Mouse (Mus musculus) right cerebral cortex, postnatal 36 days (tissue): ENCODE results near the gene Cep128.
A peak's percentile ranks its signal among the peaks of the same experiment; 100 is the strongest.

ENCODE experiments used
- DNase-seq, 2 experiments: peaks; one replicate each; pipeline ENCODE4 v3.0.0; 2022; ENCODE audit warnings: low spot score in 2 of 2, mixed read lengths in 1 of 2

The Cep128 gene

DNA sequence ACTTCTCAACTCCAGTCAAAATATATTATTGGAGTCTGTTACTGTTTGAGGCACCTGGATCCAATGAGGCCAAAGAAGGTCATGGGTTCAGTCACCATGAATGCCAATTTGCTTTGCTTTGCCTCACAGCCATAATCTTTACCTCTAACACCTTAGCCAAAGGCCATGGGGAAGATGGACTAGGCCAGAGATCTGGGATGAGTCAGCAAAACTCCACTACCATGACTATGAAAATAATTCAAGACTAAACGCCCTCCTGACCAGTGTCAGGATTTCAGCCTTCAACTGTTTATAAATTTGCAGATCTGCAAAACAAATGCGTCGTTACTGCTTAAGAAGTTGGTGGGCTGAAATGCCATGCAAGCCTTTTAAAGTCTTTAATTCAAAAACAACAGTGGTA lies 76.5 kb downstream of the Cep128 start:
- no peak for DNase-seq

DNA sequence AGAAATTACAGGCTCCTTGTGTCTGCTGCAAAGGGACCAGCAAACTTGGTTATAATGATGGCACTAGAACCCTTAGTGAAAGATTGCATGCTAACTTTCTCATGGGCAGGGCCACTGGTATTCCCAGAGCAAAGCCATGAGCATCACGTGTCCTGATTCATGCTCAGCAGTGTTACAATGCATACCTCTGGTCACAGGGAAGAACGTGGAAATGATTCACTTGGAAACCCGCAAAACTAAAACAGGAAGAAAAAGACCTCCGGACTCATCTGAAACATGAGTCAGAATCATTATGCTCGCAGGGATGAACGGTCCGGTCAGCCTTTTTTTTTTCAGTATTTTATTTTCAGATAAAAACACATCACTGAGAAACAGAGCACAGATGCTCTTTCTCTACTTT lies 78.4 kb downstream of the Cep128 start:
- DNase-seq = no peak

DNA sequence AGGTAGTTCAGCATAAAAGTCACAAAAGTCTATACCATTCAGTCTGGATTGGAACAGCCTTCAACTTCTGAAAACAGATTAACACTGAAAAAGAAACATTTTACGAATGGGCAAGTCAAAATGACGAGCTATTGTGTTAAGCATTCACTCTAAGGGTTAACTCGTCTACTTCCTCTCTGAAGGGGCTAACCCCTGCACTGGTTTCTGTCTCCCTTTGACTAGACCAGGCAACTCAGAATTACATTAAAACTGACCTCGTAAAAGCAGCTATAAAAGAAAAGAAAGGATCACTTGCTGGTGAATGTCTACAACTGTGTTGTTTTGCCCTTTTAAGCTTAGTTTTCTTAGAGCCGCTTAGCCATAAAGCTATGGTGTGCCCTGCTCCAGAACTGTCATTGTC lies 79.2 kb downstream of the Cep128 start:
- no peak for DNase-seq

DNA sequence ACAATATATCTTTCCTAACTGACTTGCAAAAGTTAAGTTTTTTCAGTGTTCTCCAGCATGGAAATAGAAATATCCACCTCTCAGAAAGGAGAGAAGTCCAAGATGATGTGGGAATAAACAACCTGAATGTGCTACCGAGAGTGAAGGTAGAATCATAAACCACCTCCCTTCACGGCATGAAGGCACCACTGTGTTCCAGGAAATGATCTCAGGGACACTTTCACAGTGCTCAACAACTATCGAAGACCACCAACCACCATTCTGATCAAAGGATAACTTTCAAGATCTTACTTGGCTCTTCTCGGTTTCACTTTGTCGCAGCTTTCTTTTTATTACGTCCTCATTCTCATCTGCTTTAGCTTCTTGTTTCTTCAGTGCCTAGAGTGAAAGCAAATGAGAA lies 85.5 kb downstream of the Cep128 start:
- DNase-seq = no peak

DNA sequence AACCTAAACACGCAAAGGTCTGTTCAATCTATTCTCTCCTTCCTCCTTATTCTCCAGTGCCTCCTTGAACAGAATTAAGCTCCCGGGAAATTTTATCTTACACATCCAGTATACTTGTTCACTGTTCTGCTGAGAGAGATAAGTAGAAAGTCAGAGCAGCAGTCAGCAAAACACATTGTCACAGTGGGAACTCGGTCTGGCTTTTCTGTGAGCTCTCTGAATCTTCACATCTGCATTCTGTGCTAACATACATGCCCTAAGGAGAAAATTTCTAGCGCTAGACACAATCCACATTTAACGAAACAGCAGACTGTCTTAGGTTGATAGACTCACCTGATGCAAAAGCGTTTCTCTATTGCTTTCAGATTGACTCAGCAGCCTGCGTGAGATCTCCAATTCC lies 88.3 kb downstream of the Cep128 start:
- DNase-seq = no peak

DNA sequence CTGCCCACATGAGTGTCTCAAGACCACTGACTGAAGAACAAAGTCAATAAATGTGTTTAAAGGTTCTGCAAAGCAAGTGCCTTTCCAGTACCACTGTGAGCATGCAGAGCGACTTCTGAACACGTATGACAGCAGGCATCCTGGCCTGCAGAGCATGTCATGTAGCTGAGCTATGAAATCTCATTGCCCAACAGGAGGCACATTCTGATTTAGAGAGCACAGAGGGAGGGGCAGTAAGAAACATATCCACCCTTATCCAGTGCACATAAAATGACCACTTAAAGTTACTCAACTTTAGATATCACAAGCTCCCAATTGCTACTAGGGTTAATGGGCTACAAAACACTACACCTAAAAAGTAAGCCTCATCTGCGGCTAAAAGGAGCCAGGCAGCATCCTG lies 88.8 kb downstream of the Cep128 start:
- DNase-seq = no peak

DNA sequence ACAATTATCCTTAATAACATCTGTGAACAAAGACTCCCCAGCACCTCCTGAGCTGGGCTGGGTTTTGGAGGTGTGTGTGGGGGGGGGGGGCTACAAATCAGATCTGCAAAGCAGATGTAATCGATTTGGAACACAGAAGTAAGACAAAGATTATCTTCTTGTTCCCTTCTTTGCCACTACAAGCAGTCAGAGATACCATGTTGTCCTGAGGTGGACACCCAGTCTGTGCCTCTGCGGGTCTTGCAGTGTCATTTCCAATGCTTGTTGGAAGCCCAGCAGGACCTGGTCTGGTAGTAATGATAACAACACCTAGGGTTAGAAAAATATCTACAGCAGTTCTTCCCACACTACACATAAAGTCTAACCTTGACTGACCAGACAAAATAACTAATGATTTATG lies 110.3 kb downstream of the Cep128 start:
- DNase-seq = no peak

DNA sequence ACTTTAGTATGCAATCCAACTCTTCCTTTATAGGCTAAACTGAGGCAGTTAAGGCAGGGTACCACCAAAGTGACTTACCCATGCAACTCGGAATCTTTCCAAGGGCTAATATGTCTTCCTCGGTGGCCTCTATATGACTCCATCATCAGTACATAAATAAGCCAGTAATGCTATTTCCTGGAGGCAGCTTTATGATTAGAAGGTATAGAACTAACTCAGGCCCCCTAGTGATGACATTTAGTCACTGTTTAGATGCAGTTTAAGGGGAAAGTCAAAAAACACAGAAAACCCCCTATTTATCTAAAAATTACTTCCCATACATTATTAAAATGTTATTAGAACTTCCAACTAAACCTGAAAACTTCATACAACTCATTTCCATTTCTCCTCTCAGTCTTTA lies 114.6 kb downstream of the Cep128 start:
- no peak for DNase-seq

DNA sequence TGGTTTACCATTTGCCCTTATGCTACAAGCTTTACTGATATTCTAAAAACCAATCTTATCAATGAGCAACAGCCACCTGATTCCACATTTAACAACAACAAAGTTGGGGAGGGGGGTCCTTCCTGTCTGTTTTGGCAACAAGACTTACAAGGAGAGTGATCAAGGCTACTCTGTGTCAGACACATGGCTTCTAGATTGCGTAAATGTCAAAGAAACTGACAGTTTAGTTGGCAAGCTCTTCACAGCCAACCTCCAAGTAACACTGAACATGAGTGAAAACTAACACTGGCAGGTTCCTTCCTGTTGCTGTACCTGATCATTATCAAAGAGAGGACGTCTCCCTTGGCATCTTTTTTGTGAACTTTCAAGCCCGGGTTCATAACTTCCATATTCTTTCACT lies 115.2 kb downstream of the Cep128 start:
- no peak for DNase-seq

DNA sequence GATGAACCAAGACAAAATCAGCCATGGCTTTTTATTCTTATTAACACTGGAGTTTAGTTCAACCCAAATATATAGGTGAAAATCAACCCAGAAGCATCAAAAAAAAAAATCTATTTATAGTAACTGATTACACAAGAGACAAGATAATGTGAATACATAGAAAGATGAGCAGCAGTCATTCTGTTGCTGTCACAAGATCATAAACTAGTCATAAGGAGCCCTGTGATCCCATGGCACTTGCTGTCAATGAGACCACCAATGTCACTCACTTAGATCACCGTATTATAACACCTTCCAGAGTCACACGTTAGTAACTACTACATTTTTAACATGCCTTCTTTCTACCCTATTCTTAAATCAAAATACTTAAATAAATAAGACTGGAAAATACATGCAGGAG lies 118.2 kb downstream of the Cep128 start:
- DNase-seq = no peak

DNA sequence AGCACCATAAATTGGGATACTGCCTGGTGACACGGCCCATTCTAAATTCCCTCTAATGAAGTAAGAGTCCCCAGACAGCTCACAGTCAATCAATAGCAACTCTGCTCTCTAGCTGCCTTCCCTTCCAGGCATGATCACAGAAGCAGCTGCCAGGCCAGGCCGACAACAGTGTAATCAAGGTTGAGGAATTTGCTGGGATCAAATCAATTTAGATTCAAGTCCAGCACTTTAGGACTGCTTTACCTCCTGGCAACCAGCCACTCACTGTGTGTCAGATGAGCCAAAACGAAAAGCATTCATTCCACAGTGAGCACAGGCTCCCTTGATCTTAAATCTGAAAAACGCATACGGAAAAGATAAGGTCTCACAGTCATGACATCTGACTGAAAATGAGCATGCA lies 118.7 kb downstream of the Cep128 start:
- DNase-seq = no peak

DNA sequence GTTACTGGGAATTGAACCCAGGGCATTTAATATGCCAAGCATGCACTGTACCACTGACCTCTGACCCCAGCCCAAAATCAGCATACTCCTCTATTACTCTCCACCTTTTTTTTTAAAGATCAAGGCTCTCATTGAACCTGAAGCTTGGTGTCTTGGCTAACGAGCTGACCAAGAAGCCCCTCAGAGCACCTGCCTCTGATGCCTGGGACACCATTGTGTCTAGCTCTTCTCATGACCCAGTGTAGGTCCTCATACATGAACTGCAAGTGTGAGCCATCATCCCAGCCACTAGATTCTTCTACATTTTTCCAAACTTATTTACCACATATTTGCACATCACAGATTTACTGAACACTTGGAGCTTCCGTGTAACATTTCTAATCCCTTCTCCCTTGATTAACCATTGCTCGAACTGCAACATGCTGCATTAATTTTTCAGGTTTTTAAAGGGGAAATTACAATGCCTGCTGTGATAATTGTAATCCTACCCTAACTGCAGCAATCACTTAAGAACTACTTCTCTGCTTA lies 119.3 kb downstream of the Cep128 start:
- DNase-seq = no peak

DNA sequence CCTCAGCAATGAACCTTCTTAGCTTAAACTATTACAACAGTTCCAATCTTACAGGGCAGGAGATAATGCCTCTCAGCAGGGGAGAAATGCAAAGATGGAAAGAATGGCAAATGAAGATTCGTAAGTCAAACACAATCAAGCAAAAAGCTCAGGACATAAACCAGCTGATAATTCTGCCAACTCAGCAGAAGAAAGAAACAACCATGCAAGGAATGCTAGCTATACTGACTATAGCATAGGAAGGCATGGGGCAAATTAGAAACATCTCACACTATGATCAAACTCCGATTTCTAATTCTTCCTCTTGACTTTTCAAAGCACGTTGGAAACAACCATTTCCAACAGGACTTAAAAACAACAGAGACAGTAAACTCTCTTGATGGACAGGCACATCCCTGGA lies 120.5 kb downstream of the Cep128 start:
- DNase-seq = no peak

DNA sequence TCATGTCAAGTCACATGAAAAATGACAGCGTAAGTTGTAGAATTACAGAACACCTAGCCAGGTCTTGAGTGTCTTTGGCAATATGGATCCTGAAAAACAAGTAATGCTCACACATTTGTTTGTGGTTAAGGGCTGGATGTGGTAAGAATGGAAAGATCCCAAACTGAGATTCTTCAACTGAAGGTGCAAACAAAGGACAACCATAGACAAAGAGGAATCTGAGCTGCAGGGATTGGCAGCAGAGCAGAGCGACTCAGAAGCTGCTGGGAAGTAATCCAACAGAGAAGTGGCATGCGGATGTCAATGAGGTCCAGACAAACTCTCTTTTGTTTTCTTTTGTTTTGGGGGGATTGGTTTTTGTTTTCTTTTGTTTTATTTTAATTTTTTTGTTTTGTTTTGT lies 121.4 kb downstream of the Cep128 start:
- no peak for DNase-seq

DNA sequence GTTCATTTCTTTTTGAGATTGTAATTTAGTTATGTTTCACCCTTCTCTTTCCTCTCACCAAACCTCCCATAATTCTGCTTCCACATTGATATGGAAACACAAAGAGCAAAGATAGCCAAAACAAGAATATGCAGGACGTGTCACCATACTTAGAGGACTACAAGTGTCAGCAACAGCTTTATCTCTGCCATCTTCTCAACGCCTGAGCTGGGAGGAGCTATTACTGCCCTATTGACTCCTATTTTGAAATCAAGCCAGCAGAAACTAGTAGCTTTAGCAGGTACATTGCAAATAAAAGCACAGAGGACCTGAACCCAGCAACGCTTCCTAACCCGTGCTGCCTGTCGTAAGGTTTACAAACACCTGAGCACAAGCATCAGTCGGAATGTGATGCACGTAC lies 127.9 kb downstream of the Cep128 start:
- DNase-seq = no peak

DNA sequence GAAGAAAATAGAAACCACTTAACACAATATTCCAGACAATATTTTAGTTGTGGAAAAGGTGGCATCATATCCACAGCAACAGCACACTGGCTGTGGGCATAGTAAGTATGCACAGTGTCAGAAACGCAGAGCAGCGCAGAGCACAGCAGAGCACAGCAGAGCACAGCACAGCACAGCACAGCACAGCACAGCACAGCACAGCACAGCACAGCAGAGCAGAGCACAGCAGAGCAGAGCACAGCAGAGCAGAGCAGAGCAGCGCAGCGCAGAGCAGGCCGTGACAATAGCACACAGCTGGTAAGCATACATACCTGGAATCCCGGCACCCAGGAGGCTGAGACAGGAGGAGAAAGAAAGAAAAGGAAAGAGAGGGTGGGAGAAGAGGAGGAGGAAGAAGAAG lies 129.4 kb downstream of the Cep128 start:
- DNase-seq = no peak

DNA sequence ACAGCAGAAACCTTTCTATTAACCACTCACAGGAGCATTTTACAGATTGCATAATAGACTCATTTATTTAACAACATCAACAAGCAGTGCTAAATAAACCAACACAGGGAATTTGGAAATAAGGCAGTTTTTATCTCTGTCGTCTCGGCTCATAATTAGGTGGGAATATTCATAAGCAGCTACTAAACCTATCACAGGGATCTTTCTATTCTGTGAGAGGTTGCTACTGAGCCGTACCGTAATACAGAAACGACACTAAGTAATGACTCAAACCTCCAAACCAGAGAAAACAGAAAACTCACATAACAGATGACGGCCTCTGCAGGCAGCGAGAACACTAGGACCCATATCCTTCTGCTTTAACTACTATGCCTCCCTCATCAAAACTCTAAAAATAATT lies 163.6 kb downstream of the Cep128 start:
- no peak for DNase-seq

DNA sequence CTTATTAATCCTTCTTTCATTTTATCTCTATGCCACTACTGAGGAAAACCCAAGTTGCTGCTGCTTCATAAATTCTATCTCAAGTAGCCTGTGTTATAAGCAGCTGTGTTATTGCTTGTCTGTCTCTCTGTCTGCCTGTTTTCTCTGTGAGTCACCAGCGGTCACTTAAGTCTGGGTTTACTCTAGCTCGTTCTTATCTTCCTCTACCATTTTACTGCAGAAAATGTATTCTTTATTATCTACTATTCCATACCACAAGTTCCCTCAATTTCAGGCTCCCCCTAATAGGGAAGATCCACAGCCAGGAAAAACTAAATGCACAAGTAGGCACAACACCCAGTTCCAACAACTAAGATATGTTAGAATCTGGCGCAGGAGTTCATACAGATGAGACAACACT lies 178.7 kb downstream of the Cep128 start:
- DNase-seq = no peak

DNA sequence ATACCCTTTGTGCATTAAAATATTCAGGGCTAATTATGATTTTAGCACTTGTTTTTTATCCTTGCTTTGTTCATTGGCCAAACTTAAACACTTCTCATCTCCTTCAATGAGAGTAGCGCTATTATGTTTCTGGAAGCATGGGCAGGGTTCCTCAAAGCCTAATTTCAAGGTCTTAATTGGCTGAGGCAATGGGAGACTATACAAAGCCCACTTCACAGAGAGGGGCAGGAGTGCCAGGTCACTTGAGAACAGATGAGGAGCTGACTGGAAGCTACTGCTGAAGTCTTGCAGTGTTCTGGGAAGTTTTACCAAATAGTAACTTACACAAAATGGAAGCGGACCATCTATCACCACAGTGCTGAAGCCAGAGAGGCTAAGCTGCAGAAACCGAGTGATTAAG lies 179.9 kb downstream of the Cep128 start:
- DNase-seq = peak in 1 of 2 experiments; percentile 7

DNA sequence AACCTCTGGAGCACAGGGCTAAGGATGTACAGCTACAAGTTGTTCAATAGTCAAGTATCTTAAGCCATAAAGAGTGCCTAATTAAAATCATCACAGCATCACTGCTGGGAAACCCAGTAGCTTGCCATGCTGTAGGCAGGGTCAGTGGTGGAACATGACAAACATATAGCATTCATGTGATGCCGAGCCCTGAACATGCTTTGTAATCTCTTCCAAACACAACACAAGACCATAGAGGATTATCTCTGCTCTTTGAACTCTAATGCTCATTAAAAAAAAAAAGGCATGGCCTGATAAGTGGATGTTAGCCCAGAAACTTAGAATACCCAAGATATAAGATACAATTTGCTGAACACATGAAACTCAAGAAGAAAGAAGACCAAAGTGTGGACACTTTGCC lies 181.7 kb downstream of the Cep128 start:
- no peak for DNase-seq

DNA sequence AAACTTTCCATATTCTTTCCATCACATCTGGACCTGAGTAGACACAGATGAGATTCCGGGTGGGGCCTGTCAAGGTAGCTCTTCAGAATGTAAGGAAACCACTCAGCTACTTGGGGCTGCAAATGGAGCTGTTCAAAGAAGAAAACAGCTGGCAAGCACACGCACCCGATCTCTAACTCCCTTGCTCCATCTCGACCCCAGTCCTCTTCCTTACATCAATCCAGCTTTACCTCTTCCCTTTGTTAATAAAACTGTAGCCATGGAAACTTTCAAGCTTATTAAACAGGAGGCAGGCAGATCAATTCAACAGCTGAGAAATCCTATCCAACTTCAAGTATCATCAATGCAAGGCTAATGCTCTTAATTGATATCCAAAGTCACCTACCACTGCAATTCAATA lies 195.1 kb downstream of the Cep128 start:
- DNase-seq = no peak

DNA sequence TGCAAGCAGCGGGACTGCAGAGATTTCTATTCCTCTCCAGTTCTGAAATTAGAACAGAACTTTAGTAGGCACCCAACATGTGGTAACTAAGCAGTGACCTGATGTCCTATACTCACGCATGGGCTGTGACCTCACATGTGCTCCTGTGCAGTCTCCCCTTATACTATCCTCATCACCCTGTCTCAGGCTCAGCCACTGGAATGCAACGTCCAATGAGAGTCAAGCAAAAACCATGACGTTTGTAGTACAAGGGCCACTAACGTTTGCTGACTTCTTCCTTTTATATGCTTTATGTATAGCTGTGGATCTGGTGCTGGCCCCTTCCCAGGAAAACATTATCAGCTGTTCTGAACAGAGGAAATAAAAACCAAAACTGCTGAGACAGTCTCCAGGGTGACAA lies 198.6 kb downstream of the Cep128 start:
- no peak for DNase-seq

DNA sequence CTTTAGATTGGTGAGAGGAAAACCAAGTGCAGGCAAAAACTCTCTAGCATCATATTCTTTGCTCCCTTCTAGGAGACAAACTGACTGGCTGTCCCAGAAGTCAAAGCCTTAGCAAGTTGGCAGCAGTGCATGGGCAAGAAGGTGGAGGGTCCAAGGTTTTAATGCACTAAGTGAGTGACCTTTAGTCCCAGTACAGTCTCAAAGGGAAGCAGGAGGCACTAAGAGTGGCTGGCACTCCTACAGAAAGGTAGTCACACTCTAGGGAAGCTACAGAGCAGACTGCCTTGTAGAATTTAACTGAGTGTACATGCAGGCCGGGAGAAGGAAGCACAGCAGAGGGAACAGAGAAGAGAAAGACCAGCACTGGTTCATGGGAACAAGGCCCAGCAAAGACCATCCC lies 199.6 kb downstream of the Cep128 start:
- no peak for DNase-seq

DNA sequence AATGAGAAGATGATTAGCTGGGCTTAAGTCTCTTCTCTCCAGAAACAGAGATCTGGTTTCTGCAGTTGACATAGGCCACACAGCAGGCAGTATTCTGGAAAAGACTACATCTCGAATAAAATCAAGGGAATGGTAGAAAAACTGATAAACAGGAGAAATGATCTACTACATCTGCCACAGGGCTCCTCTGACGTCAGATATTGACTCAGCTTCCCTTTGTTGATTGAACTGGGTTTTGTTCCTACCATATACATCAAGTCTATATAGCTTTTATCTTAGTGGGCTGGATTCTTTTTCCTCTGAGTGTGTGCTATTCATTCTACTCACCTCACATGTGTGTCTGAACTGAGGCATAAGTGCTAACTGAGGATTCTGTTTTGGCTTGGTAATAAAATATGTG lies 200.3 kb downstream of the Cep128 start:
- DNase-seq = no peak

DNA sequence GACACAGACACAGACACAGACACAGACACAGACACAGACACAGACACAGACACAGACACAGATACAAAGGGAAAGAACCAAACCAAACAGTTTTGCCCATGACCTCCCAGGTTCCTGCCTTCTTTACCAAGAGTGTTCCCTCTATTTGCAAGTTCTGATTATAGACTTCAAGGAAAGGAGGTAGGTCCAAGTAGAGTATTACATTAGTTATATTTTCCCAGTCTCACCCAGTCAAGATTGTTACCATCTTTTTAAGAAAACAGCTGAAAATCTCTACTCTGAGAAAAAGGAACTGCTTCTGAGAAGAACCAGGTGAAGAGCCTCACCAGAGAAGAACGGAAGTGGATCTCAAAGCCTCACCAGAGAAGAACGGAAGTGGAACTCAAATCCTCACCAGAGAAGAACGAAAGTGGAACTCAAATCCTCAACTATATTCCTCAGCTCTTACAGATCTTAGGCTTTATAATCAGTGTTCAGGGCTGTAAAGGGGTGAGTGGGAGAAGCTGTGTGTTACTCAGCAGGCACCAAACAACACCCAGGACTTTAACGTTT lies 200.8 kb downstream of the Cep128 start:
- no peak for DNase-seq
